11 mouse cellular contexts compared by ENCODE assay signal in the genomic region with DNA sequence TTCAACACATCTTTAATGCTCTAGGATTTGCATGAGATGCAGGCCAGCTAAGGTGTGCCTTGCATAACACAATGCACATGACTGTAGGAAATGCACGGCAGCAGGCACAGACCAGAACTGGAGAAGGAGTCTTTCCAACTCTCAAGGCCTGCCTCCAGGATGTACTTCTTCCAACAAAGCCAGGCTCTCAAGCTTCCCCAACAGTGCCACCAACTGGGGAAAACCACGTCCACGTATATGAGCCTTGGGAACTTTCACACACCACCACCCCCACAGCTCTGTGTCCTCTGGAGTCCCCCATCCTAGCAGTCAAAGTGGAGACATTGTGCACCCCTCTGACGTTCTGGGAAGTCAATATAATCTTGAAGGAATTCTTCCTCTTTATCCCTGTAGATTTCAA. TPM values are rescaled to one million over a fixed set of nuclear protein-coding genes. Genes with fewer than 3 reads are reported as not detected.
DNase-seq lines count a peak whose midpoint lies in the region; ATAC-seq and TF ChIP-seq lines count a peak whose summit lies in the region.
"Had no signal": no experiment of that assay in that cellular context is flagged by ENCODE, and none has a peak within 500 bp of the region (broad histone marks: within the 10 kb centered on the region; RNA-seq: fewer than 3 reads in every experiment).

No protein-coding gene starts in this region.

- no peak overlapping the region for H3K9ac ChIP-seq in intestine, embryonic 14.5 days (ENCODE audit: low read length)
- H3K9ac ChIP-seq in intestine, embryonic 15.5 days, result no peak overlapping the region
- H3K9ac ChIP-seq in MEL (ENCODE audit: control insufficient read depth, low read depth, low read length, poor library complexity, severe bottlenecking), result no peak overlapping the region
- H3K9ac ChIP-seq: hindbrain, embryonic 15.5 days had no signal

- TF ChIP-seq CTCF in MEL (IDR thresholded peaks at IDR 0.05 in 2 of 3, conservative IDR thresholded peaks at IDR 0.05 in 1 of 3; ENCODE audit: control insufficient read depth in 1 of 3, insufficient read depth in 1 of 3, low read depth in 2 of 3, low read length in 3 of 3, poor library complexity in 1 of 3, severe bottlenecking in 1 of 3), result peak in 1 of 3 experiments; percentile 26; a peak in 1 of 6 replicates
- peak; percentile 43 for TF ChIP-seq CTCF in lung, adult 2 months (IDR thresholded peaks at IDR 0.05; ENCODE audit: insufficient read depth, low read length)

- H3K4me1 ChIP-seq in intestine, embryonic 14.5 days (replicated peaks; ENCODE audit: control insufficient read depth, insufficient read depth, low read length), result peaks cover 14% of the 10 kb centered on the region; the same call in 1 of the 2 replicates
- H3K4me1 ChIP-seq in intestine, embryonic 15.5 days (replicated peaks), result peaks cover 13% of the 10 kb centered on the region
- peaks cover 0 to 12% of the 10 kb centered on the region in 2 experiments; a peak in 3 of 4 replicates for H3K4me1 ChIP-seq in MEL (ENCODE audit: control insufficient read depth in 1 of 2, insufficient read depth in 2 of 2, low read length in 2 of 2)
- H3K4me1 ChIP-seq in lung, adult 2 months (ENCODE audit: control insufficient read depth, insufficient read depth, low read length), result peaks cover 5% of the 10 kb centered on the region; the same call in 1 of the 2 replicates

- no peak for TF ChIP-seq POLR2A in MEL (IDR thresholded peaks at IDR 0.05; ENCODE audit: control insufficient read depth in 1 of 2, insufficient read depth in 1 of 2, low read depth in 1 of 2, low read length in 2 of 2, poor library complexity in 1 of 2)
- no peak for TF ChIP-seq POLR2A in lung, adult 2 months (IDR thresholded peaks at IDR 0.05; ENCODE audit: borderline replicate concordance, extremely low read depth, low read depth, low read length)

- no peak for TF ChIP-seq RAD21 in MEL (IDR thresholded peaks at IDR 0.05; ENCODE audit: low read depth, low read length)

- peak; percentile 53 for DNase-seq in intestine, embryonic 14.5 days (ENCODE audit: low spot score)
- DNase-seq in 416B (ENCODE audit: low read depth) (peak; percentile 31), MEL (ENCODE audit: low read depth, low spot score) (peak; percentile 37)
- DNase-seq in lung, adult 2 months, result no peak
- DNase-seq in gastrocnemius, postnatal 36 days, result no peak
- no peak for DNase-seq in ovary, postnatal 10 days (ENCODE audit: low spot score)
- DNase-seq: layer of hippocampus, adult 9-11 months; midbrain, embryonic 14.5 days had no signal

- no peak for ATAC-seq in intestine, embryonic 14.5 days (replicated peaks; ENCODE audit: low FRiP score, low TSS enrichment, low read depth)
- ATAC-seq in intestine, embryonic 15.5 days, result no peak

- peaks cover 64% of the 10 kb centered on the region for H3K36me3 ChIP-seq in intestine, embryonic 14.5 days (ENCODE audit: control insufficient read depth, insufficient read depth, low read length)
- H3K36me3 ChIP-seq in intestine, embryonic 15.5 days, result peaks cover 33% of the 10 kb centered on the region
- peaks cover 10 to 15% of the 10 kb centered on the region in 2 experiments for H3K36me3 ChIP-seq in MEL (ENCODE audit: control insufficient read depth in 1 of 2, insufficient read depth in 2 of 2, low read length in 2 of 2)

- intact Hi-C loops in gastrocnemius, postnatal 36 days (cut with DNase I), result no loop called here

- no peak overlapping the region for H3K4me2 ChIP-seq in intestine, embryonic 14.5 days (ENCODE audit: low read length)
- H3K4me2 ChIP-seq in intestine, embryonic 15.5 days (replicated peaks), result no peak overlapping the region
- H3K4me2 ChIP-seq: hindbrain, embryonic 15.5 days had no signal

- H3K9me3 ChIP-seq in intestine, embryonic 14.5 days (ENCODE audit: control insufficient read depth, low read length), result no peaks in the 10 kb centered on the region
- no peaks in the 10 kb centered on the region for H3K9me3 ChIP-seq in intestine, embryonic 15.5 days
- H3K9me3 ChIP-seq in MEL (replicated peaks; ENCODE audit: insufficient read depth, low read length), result no peaks in the 10 kb centered on the region
- H3K9me3 ChIP-seq: hindbrain, embryonic 15.5 days had no signal

- no peak overlapping the region for H3K4me3 ChIP-seq in intestine, embryonic 14.5 days (ENCODE audit: low read depth, low read length)
- no peak overlapping the region for H3K4me3 ChIP-seq in intestine, embryonic 15.5 days (replicated peaks)
- no peak overlapping the region for H3K4me3 ChIP-seq in MEL (ENCODE audit: control insufficient read depth in 1 of 2, insufficient read depth in 1 of 2, low read depth in 2 of 2, low read length in 2 of 2)
- H3K4me3 ChIP-seq in lung, adult 2 months (replicated peaks; ENCODE audit: extremely low read depth, low read depth, low read length), result no peak overlapping the region
- H3K4me3 ChIP-seq: hindbrain, embryonic 15.5 days had no signal

- 45% methylated on average over 4 of the region's 4 CpGs for WGBS in intestine, embryonic 14.5 days
- WGBS in intestine, embryonic 15.5 days, result 35% methylated on average over 4 of the region's 4 CpGs
- WGBS in lung, adult 2 months, result 25% methylated on average over 4 of the region's 4 CpGs

- no peak overlapping the region for H3K27ac ChIP-seq in intestine, embryonic 14.5 days (ENCODE audit: low read depth)
- H3K27ac ChIP-seq in intestine, embryonic 15.5 days, result no peak overlapping the region
- no peak overlapping the region for H3K27ac ChIP-seq in MEL (ENCODE audit: control insufficient read depth, low read depth, low read length)
- H3K27ac ChIP-seq: hindbrain, embryonic 15.5 days had no signal

- no peaks in the 10 kb centered on the region for H3K27me3 ChIP-seq in intestine, embryonic 14.5 days (replicated peaks; ENCODE audit: control insufficient read depth, insufficient read depth, low read length)
- H3K27me3 ChIP-seq in intestine, embryonic 15.5 days (replicated peaks), result no peaks in the 10 kb centered on the region
- H3K27me3 ChIP-seq in MEL (ENCODE audit: control insufficient read depth in 1 of 2, insufficient read depth in 2 of 2, low read length in 2 of 2), result no peaks in the 10 kb centered on the region
- H3K27me3 ChIP-seq: hindbrain, embryonic 15.5 days had no signal

- no peak for TF ChIP-seq EP300 in MEL (IDR thresholded peaks at IDR 0.05; ENCODE audit: low read depth in 1 of 2, low read length in 2 of 2)

- peaks cover 25% of the 10 kb centered on the region for H3K79me2 ChIP-seq in MEL (ENCODE audit: control insufficient read depth, insufficient read depth, low read length, poor library complexity)

TF ChIP-seq in MEL, 35 proteins besides CTCF, POLR2A, EP300 and RAD21:
- no peak for TF ChIP-seq USF2 (IDR thresholded peaks at IDR 0.05; ENCODE audit: borderline replicate concordance in 1 of 2, insufficient read depth in 1 of 2, low read depth in 1 of 2, low read length in 2 of 2)

RNA-seq across cellular contexts. Expression of a gene that starts 5.1 kb away (rescaled TPM):
- polyA plus RNA-seq in intestine, embryonic 14.5 days (2014; fragmentation: Nextera tagmentation; extraction: Ambion mirVana), result 152 and 182 TPM in 2 replicates
- polyA plus RNA-seq in intestine, embryonic 15.5 days (2015; fragmentation: Nextera tagmentation; extraction: Ambion mirVana), result 199 and 202 TPM in 2 replicates
- 111 and 142 TPM in 2 replicates for total RNA-seq in MEL (2012; rRNA removed)
- polyA plus RNA-seq in MEL (2012; ENCODE audit: insufficient read depth in 1 of 2, insufficient read length in 2 of 2, low read depth in 1 of 2, low replicate concordance in 2 of 2, missing spikeins in 1 of 2), result 100 to 1,000 TPM in 1 of 2 experiments, not detected in 1; 176 TPM
- 242 and 409 TPM in 2 replicates for polyA plus RNA-seq in lung, adult 2 months (2012; rRNA removed)
- 10 to 100 TPM; 11.3 to 12.8 TPM for total RNA-seq in gastrocnemius, postnatal 36 days (2021)

RNA-seq across cellular contexts. Expression of a gene that starts 8.9 kb away (rescaled TPM):
- polyA plus RNA-seq in intestine, embryonic 14.5 days (2014; fragmentation: Nextera tagmentation; extraction: Ambion mirVana), result 1.3 and 2.2 TPM in 2 replicates
- 0.40 and 0.49 TPM in 2 replicates for polyA plus RNA-seq in intestine, embryonic 15.5 days (2015; fragmentation: Nextera tagmentation; extraction: Ambion mirVana)
- 306 and 416 TPM in 2 replicates for total RNA-seq in MEL (2012; rRNA removed)
- polyA plus RNA-seq in MEL (2012; ENCODE audit: insufficient read depth in 1 of 2, insufficient read length in 2 of 2, low read depth in 1 of 2, low replicate concordance in 2 of 2, missing spikeins in 1 of 2), result 1 to 10 TPM in 1 of 2 experiments, not detected in 1; 1.1 TPM
- polyA plus RNA-seq in lung, adult 2 months (2012; rRNA removed), result 0.65 and 1.1 TPM in 2 replicates
- total RNA-seq in gastrocnemius, postnatal 36 days (2021), result 1 to 10 TPM; 4.8 to 4.9 TPM

RNA-seq across cellular contexts. Expression of a gene that starts 14.3 kb away (rescaled TPM):
- 1.1 and 1.7 TPM in 2 replicates for polyA plus RNA-seq in intestine, embryonic 14.5 days (2014; fragmentation: Nextera tagmentation; extraction: Ambion mirVana)
- polyA plus RNA-seq in intestine, embryonic 15.5 days (2015; fragmentation: Nextera tagmentation; extraction: Ambion mirVana), result 0.82 and 1.3 TPM in 2 replicates
- 0.26 and 0.27 TPM in 2 replicates for total RNA-seq in MEL (2012; rRNA removed)
- 1 to 10 TPM in 1 of 2 experiments, not detected in 1; 1.2 TPM for polyA plus RNA-seq in MEL (2012; ENCODE audit: insufficient read depth in 1 of 2, insufficient read length in 2 of 2, low read depth in 1 of 2, low replicate concordance in 2 of 2, missing spikeins in 1 of 2)
- 0.57 and 1.0 TPM in 2 replicates for polyA plus RNA-seq in lung, adult 2 months (2012; rRNA removed)
- under 1 TPM; 0.07 to 0.20 TPM for total RNA-seq in gastrocnemius, postnatal 36 days (2021)

RNA-seq across cellular contexts. Expression of a gene that starts 14.9 kb away (rescaled TPM):
- polyA plus RNA-seq in intestine, embryonic 14.5 days (2014; fragmentation: Nextera tagmentation; extraction: Ambion mirVana), result 113 TPM in 2 replicates
- polyA plus RNA-seq in intestine, embryonic 15.5 days (2015; fragmentation: Nextera tagmentation; extraction: Ambion mirVana), result 85.1 and 92.7 TPM in 2 replicates
- 43.5 and 58.0 TPM in 2 replicates for total RNA-seq in MEL (2012; rRNA removed)
- polyA plus RNA-seq in MEL (2012; ENCODE audit: insufficient read depth in 1 of 2, insufficient read length in 2 of 2, low read depth in 1 of 2, low replicate concordance in 2 of 2, missing spikeins in 1 of 2), result 100 to 1,000 TPM; 294 to 411 TPM
- polyA plus RNA-seq in lung, adult 2 months (2012; rRNA removed), result 31.3 and 32.2 TPM in 2 replicates
- total RNA-seq in gastrocnemius, postnatal 36 days (2021), result 10 to 100 TPM; 43.3 to 45.5 TPM

RNA-seq across cellular contexts. Expression of a gene that starts 22.1 kb away (rescaled TPM):
- 3.7 and 4.0 TPM in 2 replicates for polyA plus RNA-seq in intestine, embryonic 14.5 days (2014; fragmentation: Nextera tagmentation; extraction: Ambion mirVana)
- polyA plus RNA-seq in intestine, embryonic 15.5 days (2015; fragmentation: Nextera tagmentation; extraction: Ambion mirVana), result 2.3 and 3.4 TPM in 2 replicates
- total RNA-seq in MEL (2012; rRNA removed), result not detected in 2 replicates
- polyA plus RNA-seq in MEL (2012; ENCODE audit: insufficient read depth in 1 of 2, insufficient read length in 2 of 2, low read depth in 1 of 2, low replicate concordance in 2 of 2, missing spikeins in 1 of 2), result not detected
- 0.05 TPM in 1 of 2 replicates, not detected in the other for polyA plus RNA-seq in lung, adult 2 months (2012; rRNA removed)
- total RNA-seq in gastrocnemius, postnatal 36 days (2021), result under 1 TPM; 0.15 to 0.69 TPM
- total RNA-seq: heart, adult 8-10 months had no signal

Comparison
In these comparisons a context has a peak if more than half of its experiments do, and no peak if none do; other contexts are left out.
1. DNase-seq: peak in intestine, embryonic 14.5 days (single experiment), 416B (single experiment) and MEL (single experiment); none in lung, adult 2 months (single experiment), gastrocnemius, postnatal 36 days (0 of 2) and ovary, postnatal 10 days (single experiment).